9 mouse cellular contexts compared by ENCODE assay signal in the genomic region with DNA sequence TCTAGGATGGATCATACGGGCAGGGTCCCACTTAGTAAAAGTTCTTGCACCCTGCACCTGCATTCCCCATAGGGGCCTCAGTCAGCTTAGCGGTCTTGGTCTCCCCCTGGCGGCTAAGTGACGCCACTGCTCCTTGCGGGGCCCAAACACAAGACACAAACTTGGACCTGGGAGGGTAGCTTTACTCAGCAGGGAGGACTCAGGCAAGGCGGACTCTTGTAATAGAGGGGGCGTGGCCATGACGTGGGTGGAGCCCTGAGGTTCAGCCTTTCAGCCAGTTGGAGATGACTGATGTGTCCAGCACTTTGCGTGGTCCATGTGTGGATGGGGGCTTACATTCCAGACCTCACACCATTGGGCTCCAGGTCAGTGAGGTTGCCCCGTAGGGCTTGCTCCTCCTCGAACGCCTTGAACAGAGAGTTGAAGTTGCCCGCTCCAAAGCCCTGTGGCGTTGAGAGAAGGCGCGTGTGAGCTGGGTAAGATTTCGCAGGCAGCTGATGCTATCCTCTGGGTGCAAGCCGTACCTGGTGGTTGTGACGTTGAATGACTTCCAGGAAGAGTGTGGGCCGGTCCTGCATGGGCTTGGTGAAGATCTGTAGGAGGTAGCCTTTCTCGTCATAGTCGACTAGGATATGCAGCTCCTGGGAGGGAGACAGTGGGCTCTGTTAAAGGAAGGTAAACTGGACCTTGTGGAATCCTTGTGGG. TPM values are rescaled to one million over a fixed set of nuclear protein-coding genes. Genes with fewer than 3 reads are reported as not detected.
DNase-seq lines count a peak whose midpoint lies in the region; ATAC-seq and TF ChIP-seq lines count a peak whose summit lies in the region.
"Had no signal": no experiment of that assay in that cellular context is flagged by ENCODE, and none has a peak within 500 bp of the region (broad histone marks: within the 10 kb centered on the region; RNA-seq: fewer than 3 reads in every experiment).

No protein-coding gene starts in this region.

- dilution Hi-C loops in CH12.LX (cut with MboI; ENCODE audit: extremely low pct_ligation_motif_present, extremely low pct_unique_long_range_greater_than_20kb, low sequenced_read_pairs): no loop called here

- no peak overlapping the region for H3K9ac ChIP-seq in CH12.LX (ENCODE audit: insufficient read depth, low read depth)
- H3K9ac ChIP-seq in forebrain, embryonic 11.5 days (ENCODE audit: low read length): no peak overlapping the region
- no peak overlapping the region for H3K9ac ChIP-seq in heart, embryonic 15.5 days
- peak overlapping the region; percentile 4; the same call in 1 of the 2 replicates for H3K9ac ChIP-seq in liver, embryonic 14.5 days (replicated peaks)
- H3K9ac ChIP-seq in neural tube, embryonic 11.5 days (ENCODE audit: low read length): 0 out of 2 replicates have a peak overlapping the region, but pooled peaks have one; percentile 14
- peak overlapping the region; percentile 33 for H3K9ac ChIP-seq in stomach, embryonic 16.5 days (ENCODE audit: low read length)

- peak; percentile 90 for ATAC-seq in forebrain, embryonic 11.5 days (replicated peaks; ENCODE audit: low FRiP score)
- peak; percentile 73 for ATAC-seq in heart, embryonic 15.5 days (replicated peaks; ENCODE audit: insufficient number of reproducible peaks, insufficient read depth, low FRiP score, low read depth)
- peak; percentile 91 for ATAC-seq in liver, embryonic 14.5 days (ENCODE audit: insufficient read depth)
- ATAC-seq in neural tube, embryonic 11.5 days (ENCODE audit: insufficient read depth, low FRiP score, low TSS enrichment): peak; percentile 55
- peak; percentile 89 for ATAC-seq in stomach, embryonic 16.5 days (ENCODE audit: insufficient read depth, low FRiP score)

- TF ChIP-seq EP300 in CH12.LX (IDR thresholded peaks at IDR 0.05; ENCODE audit: low read length): no peak
- no peak for TF ChIP-seq EP300 in liver, embryonic 14.5 days (IDR thresholded peaks at IDR 0.05; ENCODE audit: low read depth)

- no peak for TF ChIP-seq POLR2A in CH12.LX (IDR thresholded peaks at IDR 0.05; ENCODE audit: low read depth, low read length)

- H3K79me2 ChIP-seq in CH12.LX (replicated peaks; ENCODE audit: control insufficient read depth, extremely low read depth, insufficient read depth, poor library complexity, severe bottlenecking): no peaks in the 10 kb centered on the region

- TF ChIP-seq CTCF in CH12.LX (conservative IDR thresholded peaks at IDR 0.05 in 1 of 2, IDR thresholded peaks at IDR 0.05 in 1 of 2; ENCODE audit: low read depth in 2 of 2, low read length in 2 of 2): peak; percentile 95 to 98
- TF ChIP-seq CTCF in liver, embryonic 14.5 days (IDR thresholded peaks at IDR 0.05; ENCODE audit: low read depth): peak; percentile 100

- no peak overlapping the region for H3K4me3 ChIP-seq in CH12.LX (replicated peaks in 1 of 3; ENCODE audit: low read depth in 2 of 3, low read length in 2 of 3, poor library complexity in 1 of 3)
- H3K4me3 ChIP-seq in forebrain, embryonic 11.5 days (ENCODE audit: low read depth, low read length): peak overlapping the region; percentile 12; the same call in 1 of the 2 replicates
- H3K4me3 ChIP-seq in heart, embryonic 15.5 days: peak overlapping the region; percentile 16
- H3K4me3 ChIP-seq in liver, embryonic 14.5 days (ENCODE audit: insufficient read depth in 1 of 2, low read depth in 2 of 2, low read length in 2 of 2): peak overlapping the region; percentile 14 to 19; a peak in 3 of 4 replicates
- H3K4me3 ChIP-seq in neural tube, embryonic 11.5 days (ENCODE audit: low read depth, low read length): peak overlapping the region; percentile 22
- peak overlapping the region; percentile 31 for H3K4me3 ChIP-seq in stomach, embryonic 16.5 days (replicated peaks; ENCODE audit: low read length)

- in situ Hi-C loops in CH12.LX (cut with MboI; ENCODE audit: low pct_ligation_motif_present, low pct_unique_long_range_greater_than_20kb, low sequenced_read_pairs): loop anchor here (5.0 kb wide), 1 partner anchor 104 kb away; a partner anchor contains a TSS

- TF ChIP-seq RAD21 in CH12.LX (IDR thresholded peaks at IDR 0.05; ENCODE audit: low read depth, low read length): peak; percentile 98

- WGBS in forebrain, embryonic 11.5 days: 12% methylated on average over 22 of the region's 22 CpGs
- 15% methylated on average over 22 of the region's 22 CpGs for WGBS in heart, embryonic 15.5 days
- 17% methylated on average over 22 of the region's 22 CpGs for WGBS in liver, embryonic 14.5 days (ENCODE audit: insufficient replicate concordance)
- WGBS in neural tube, embryonic 11.5 days: 14% methylated on average over 22 of the region's 22 CpGs
- WGBS in stomach, embryonic 16.5 days: 9% methylated on average over 22 of the region's 22 CpGs

- H3K9me3 ChIP-seq in CH12.LX (replicated peaks; ENCODE audit: low read length): peaks cover 6% of the 10 kb centered on the region
- no peaks in the 10 kb centered on the region for H3K9me3 ChIP-seq in forebrain, embryonic 11.5 days (ENCODE audit: control insufficient read depth, low read length)
- H3K9me3 ChIP-seq in heart, embryonic 15.5 days (replicated peaks): no peaks in the 10 kb centered on the region
- H3K9me3 ChIP-seq in liver, embryonic 14.5 days (ENCODE audit: control insufficient read depth, low read length): no peaks in the 10 kb centered on the region
- no peaks in the 10 kb centered on the region for H3K9me3 ChIP-seq in neural tube, embryonic 11.5 days (ENCODE audit: control insufficient read depth, low read length)
- H3K9me3 ChIP-seq in stomach, embryonic 16.5 days (replicated peaks; ENCODE audit: control insufficient read depth, low read length): no peaks in the 10 kb centered on the region

- H3K27ac ChIP-seq in CH12.LX (ENCODE audit: insufficient read depth, low read depth): no peak overlapping the region
- H3K27ac ChIP-seq in forebrain, embryonic 11.5 days (ENCODE audit: low read depth, low read length): no peak overlapping the region
- no peak overlapping the region for H3K27ac ChIP-seq in heart, embryonic 15.5 days
- H3K27ac ChIP-seq in liver, embryonic 14.5 days: peak overlapping the region; percentile 32
- no peak overlapping the region for H3K27ac ChIP-seq in neural tube, embryonic 11.5 days (ENCODE audit: low read depth, low read length)
- no peak overlapping the region for H3K27ac ChIP-seq in stomach, embryonic 16.5 days (ENCODE audit: low read length)
- H3K27ac ChIP-seq: macrophage had no signal

- H3K4me1 ChIP-seq in CH12.LX (ENCODE audit: control insufficient read depth in 1 of 2, insufficient read depth in 2 of 2): peaks cover 0 to 16% of the 10 kb centered on the region in 2 experiments; a peak in 3 of 4 replicates
- no peaks in the 10 kb centered on the region for H3K4me1 ChIP-seq in forebrain, embryonic 11.5 days (replicated peaks; ENCODE audit: control insufficient read depth, insufficient read depth, low read length)
- H3K4me1 ChIP-seq in heart, embryonic 15.5 days (replicated peaks): peaks cover 9% of the 10 kb centered on the region; the same call in 1 of the 2 replicates
- H3K4me1 ChIP-seq in liver, embryonic 14.5 days (replicated peaks; ENCODE audit: control insufficient read depth in 2 of 2, insufficient read depth in 2 of 2, low read length in 1 of 2): peaks cover 4 to 5% of the 10 kb centered on the region in 2 experiments; a peak in 2 of 4 replicates
- 0 out of 2 replicates have a peak, but pooled peaks cover 2% of the 10 kb centered on the region for H3K4me1 ChIP-seq in neural tube, embryonic 11.5 days (ENCODE audit: control insufficient read depth, insufficient read depth, low read length)
- 0 out of 2 replicates have a peak, but pooled peaks cover 5% of the 10 kb centered on the region for H3K4me1 ChIP-seq in stomach, embryonic 16.5 days (ENCODE audit: control insufficient read depth, insufficient read depth, low read length)

- no peaks in the 10 kb centered on the region for H3K27me3 ChIP-seq in CH12.LX (replicated peaks)
- H3K27me3 ChIP-seq in forebrain, embryonic 11.5 days (ENCODE audit: control insufficient read depth, insufficient read depth, low read length): no peaks in the 10 kb centered on the region
- H3K27me3 ChIP-seq in heart, embryonic 15.5 days: no peaks in the 10 kb centered on the region
- H3K27me3 ChIP-seq in liver, embryonic 14.5 days (ENCODE audit: control insufficient read depth, insufficient read depth, low read length): no peaks in the 10 kb centered on the region
- no peaks in the 10 kb centered on the region for H3K27me3 ChIP-seq in neural tube, embryonic 11.5 days (ENCODE audit: control insufficient read depth, insufficient read depth, low read length)
- H3K27me3 ChIP-seq in stomach, embryonic 16.5 days (ENCODE audit: control insufficient read depth, insufficient read depth, low read length): no peaks in the 10 kb centered on the region

- H3K4me2 ChIP-seq in CH12.LX (ENCODE audit: insufficient read depth, low read depth, poor library complexity, severe bottlenecking): no peak overlapping the region
- H3K4me2 ChIP-seq in forebrain, embryonic 11.5 days (ENCODE audit: low read depth, low read length, severe bottlenecking): peak overlapping the region; percentile 38; the same call in 1 of the 2 replicates
- H3K4me2 ChIP-seq in heart, embryonic 15.5 days: peak overlapping the region; percentile 53
- peak overlapping the region; percentile 51 for H3K4me2 ChIP-seq in liver, embryonic 14.5 days (ENCODE audit: low read depth)
- peak overlapping the region; percentile 27 for H3K4me2 ChIP-seq in neural tube, embryonic 11.5 days (ENCODE audit: low read depth)
- H3K4me2 ChIP-seq in stomach, embryonic 16.5 days (ENCODE audit: low read depth, low read length): peak overlapping the region; percentile 52

- peak; percentile 81 for DNase-seq in CH12.LX (ENCODE audit: extremely low read depth)
- peak; percentile 86 for DNase-seq in c-Kit-positive CD71-positive TER-119-negative erythroid progenitor cells, embryonic 14.5 days (ENCODE audit: low read depth)
- DNase-seq in forebrain, embryonic 11.5 days (ENCODE audit: low spot score): peak; percentile 94
- peak; percentile 90 for DNase-seq in kidney, postnatal 14 days
- DNase-seq in liver, embryonic 14.5 days (ENCODE audit: low read depth in 3 of 3, low spot score in 3 of 3): peak; percentile 74 to 86 (median 79)
- peak; percentile 88 for DNase-seq in neural tube, embryonic 11.5 days (ENCODE audit: low spot score)

- peaks cover 2 to 17% of the 10 kb centered on the region in 2 experiments for H3K36me3 ChIP-seq in CH12.LX (replicated peaks in 1 of 2; ENCODE audit: control insufficient read depth in 1 of 2, insufficient read depth in 1 of 2, low read length in 1 of 2)
- H3K36me3 ChIP-seq in forebrain, embryonic 11.5 days (ENCODE audit: control insufficient read depth, insufficient read depth, low read length): no peaks in the 10 kb centered on the region
- H3K36me3 ChIP-seq in heart, embryonic 15.5 days: peaks cover 1% of the 10 kb centered on the region; the same call in 1 of the 2 replicates
- H3K36me3 ChIP-seq in liver, embryonic 14.5 days (replicated peaks; ENCODE audit: control insufficient read depth, insufficient read depth, low read depth): peaks cover 2% of the 10 kb centered on the region
- peaks cover 2% of the 10 kb centered on the region; the same call in 1 of the 2 replicates for H3K36me3 ChIP-seq in neural tube, embryonic 11.5 days (ENCODE audit: control insufficient read depth, insufficient read depth, low read length)
- H3K36me3 ChIP-seq in stomach, embryonic 16.5 days (ENCODE audit: control insufficient read depth, insufficient read depth, low read length): no peaks in the 10 kb centered on the region

RNA-seq across cellular contexts. Expression of a gene that starts 2.6 kb away (rescaled TPM):
- 35.5 and 37.9 TPM in 2 replicates for total RNA-seq in CH12.LX (2012; rRNA removed)
- total RNA-seq in CH12.LX (2014; rRNA removed): 28.6 and 30.8 TPM in 2 replicates
- polyA plus RNA-seq in CH12.LX (2012; ENCODE audit: insufficient read length, low read depth): 38.0 and 46.2 TPM in 2 replicates
- polyA plus RNA-seq in forebrain, embryonic 11.5 days (2014; fragmentation: Nextera tagmentation; extraction: Ambion mirVana): 68.5 and 77.8 TPM in 2 replicates
- 54.9 and 66.7 TPM in 2 replicates for polyA plus RNA-seq in heart, embryonic 15.5 days (2015; fragmentation: Nextera tagmentation; extraction: Ambion mirVana)
- polyA plus RNA-seq in liver, embryonic 14.5 days (2012; rRNA removed): 17.4 and 26.6 TPM in 2 replicates
- polyA plus RNA-seq in liver, embryonic 14.5 days (2014; fragmentation: Nextera tagmentation; extraction: Ambion mirVana): 51.4 and 55.1 TPM in 2 replicates
- 68.3 and 69.0 TPM in 2 replicates for polyA plus RNA-seq in neural tube, embryonic 11.5 days (2014; fragmentation: Nextera tagmentation; extraction: Ambion mirVana)
- polyA plus RNA-seq in stomach, embryonic 16.5 days (2015; fragmentation: Nextera tagmentation; extraction: Ambion mirVana): 67.5 and 71.0 TPM in 2 replicates

RNA-seq across cellular contexts. Expression of a gene that starts 10.7 kb away (rescaled TPM):
- total RNA-seq in CH12.LX (2012; rRNA removed) (not detected in 2 replicates), CH12.LX (2014; rRNA removed) (0.20 TPM in 1 of 2 replicates, not detected in the other)
- polyA plus RNA-seq in CH12.LX (2012; ENCODE audit: insufficient read length, low read depth): not detected in 2 replicates
- polyA plus RNA-seq in forebrain, embryonic 11.5 days (2014; fragmentation: Nextera tagmentation; extraction: Ambion mirVana): not detected in 2 replicates
- polyA plus RNA-seq in heart, embryonic 15.5 days (2015; fragmentation: Nextera tagmentation; extraction: Ambion mirVana): 0.37 TPM in 1 of 2 replicates, not detected in the other
- 28.7 and 29.2 TPM in 2 replicates for polyA plus RNA-seq in liver, embryonic 14.5 days (2012; rRNA removed)
- 26.7 and 37.0 TPM in 2 replicates for polyA plus RNA-seq in liver, embryonic 14.5 days (2014; fragmentation: Nextera tagmentation; extraction: Ambion mirVana)
- not detected in 2 replicates for polyA plus RNA-seq in neural tube, embryonic 11.5 days (2014; fragmentation: Nextera tagmentation; extraction: Ambion mirVana)
- 3.3 and 4.1 TPM in 2 replicates for polyA plus RNA-seq in stomach, embryonic 16.5 days (2015; fragmentation: Nextera tagmentation; extraction: Ambion mirVana)
- polyA plus RNA-seq: macrophage had no signal

RNA-seq across cellular contexts. Expression of a gene that starts 29.8 kb away (rescaled TPM):
- total RNA-seq in CH12.LX (2012; rRNA removed): 2.3 and 2.6 TPM in 2 replicates
- total RNA-seq in CH12.LX (2014; rRNA removed): 0.50 and 0.70 TPM in 2 replicates
- polyA plus RNA-seq in CH12.LX (2012; ENCODE audit: insufficient read length, low read depth): 8.0 and 9.1 TPM in 2 replicates
- polyA plus RNA-seq in forebrain, embryonic 11.5 days (2014; fragmentation: Nextera tagmentation; extraction: Ambion mirVana): 13.9 and 15.0 TPM in 2 replicates
- polyA plus RNA-seq in heart, embryonic 15.5 days (2015; fragmentation: Nextera tagmentation; extraction: Ambion mirVana): 6.0 and 6.9 TPM in 2 replicates
- 2.3 and 2.7 TPM in 2 replicates for polyA plus RNA-seq in liver, embryonic 14.5 days (2012; rRNA removed)
- 3.3 and 4.3 TPM in 2 replicates for polyA plus RNA-seq in liver, embryonic 14.5 days (2014; fragmentation: Nextera tagmentation; extraction: Ambion mirVana)
- polyA plus RNA-seq in neural tube, embryonic 11.5 days (2014; fragmentation: Nextera tagmentation; extraction: Ambion mirVana): 10.9 and 12.2 TPM in 2 replicates
- 6.7 and 7.7 TPM in 2 replicates for polyA plus RNA-seq in stomach, embryonic 16.5 days (2015; fragmentation: Nextera tagmentation; extraction: Ambion mirVana)

RNA-seq across cellular contexts. Expression of a gene that starts 39.3 kb away (rescaled TPM):
- total RNA-seq in CH12.LX (2012; rRNA removed) (46.5 and 56.9 TPM in 2 replicates), CH12.LX (2014; rRNA removed) (32.6 and 33.6 TPM in 2 replicates)
- 38.2 and 45.4 TPM in 2 replicates for polyA plus RNA-seq in CH12.LX (2012; ENCODE audit: insufficient read length, low read depth)
- 1.2 and 1.9 TPM in 2 replicates for polyA plus RNA-seq in forebrain, embryonic 11.5 days (2014; fragmentation: Nextera tagmentation; extraction: Ambion mirVana)
- polyA plus RNA-seq in heart, embryonic 15.5 days (2015; fragmentation: Nextera tagmentation; extraction: Ambion mirVana): 1.5 and 3.1 TPM in 2 replicates
- 1.8 and 2.1 TPM in 2 replicates for polyA plus RNA-seq in liver, embryonic 14.5 days (2012; rRNA removed)
- 2.5 and 2.6 TPM in 2 replicates for polyA plus RNA-seq in liver, embryonic 14.5 days (2014; fragmentation: Nextera tagmentation; extraction: Ambion mirVana)
- polyA plus RNA-seq in neural tube, embryonic 11.5 days (2014; fragmentation: Nextera tagmentation; extraction: Ambion mirVana): 1.6 and 2.6 TPM in 2 replicates
- 2.6 and 3.7 TPM in 2 replicates for polyA plus RNA-seq in stomach, embryonic 16.5 days (2015; fragmentation: Nextera tagmentation; extraction: Ambion mirVana)

Comparison
In these comparisons a context has a peak if more than half of its experiments do, and no peak if none do; other contexts are left out.
1. H3K4me3 ChIP-seq: peak in forebrain, embryonic 11.5 days (single experiment), heart, embryonic 15.5 days (single experiment), liver, embryonic 14.5 days (2 of 2), neural tube, embryonic 11.5 days (single experiment) and stomach, embryonic 16.5 days (single experiment); none in CH12.LX (0 of 3).
2. H3K9ac ChIP-seq: peak in liver, embryonic 14.5 days (single experiment), neural tube, embryonic 11.5 days (single experiment) and stomach, embryonic 16.5 days (single experiment); none in CH12.LX (single experiment), forebrain, embryonic 11.5 days (single experiment) and heart, embryonic 15.5 days (single experiment).
3. Peak in every context shown above with its lines, with median percentiles within 50 percentile points of each other: DNase-seq and ATAC-seq.